Mouse (Mus musculus) frontal cortex, adult 2 months (tissue): Measurements from ENCODE around the gene Gm20388. TPM values are rescaled to one million over a fixed set of nuclear protein-coding genes. Genes with fewer than 3 reads are reported as not detected.

Source experiments
- DNase-seq, 2 experiments: peaks; one replicate each; pipeline ENCODE4 v3.0.0; 2022; ENCODE audit warnings: low spot score in 1 of 2; ENCODE audit errors: extremely low spot score in 1 of 2
- polyA plus RNA-seq: library from polyadenylated mRNA; depleted of rRNA; stranded (reverse); fragments of >200 nt; gene quantifications from 2 replicates; pipeline ENCODE4 v1.2.3, GENCODE M21; 2012

Gene Gm20388
- polyA plus RNA-seq, 1 experiment = 22.2 TPM

- DNase-seq = peak; percentile 74 to 81
Measured at GRCm38 (mm10) chr8:119952747-119953146, 42.1 kb downstream of the Gm20388 start.

GRCm38 (mm10) chr8:119955333-119955732 is 44.7 kb downstream of the Gm20388 start:
- peak in 1 of 2 experiments; percentile 20 for DNase-seq

- DNase-seq = no peak
Measured at GRCm38 (mm10) chr8:119958076-119958475, 47.4 kb downstream of the Gm20388 start.

GRCm38 (mm10) chr8:119960531-119961104 is 50.0 kb downstream of the Gm20388 start:
- peak; percentile 40 to 81 for DNase-seq

GRCm38 (mm10) chr8:119964859-119965258 is 54.2 kb downstream of the Gm20388 start:
- no peak for DNase-seq

GRCm38 (mm10) chr8:119967435-119967834 is 56.8 kb downstream of the Gm20388 start:
- DNase-seq = no peak

GRCm38 (mm10) chr8:119970169-119970568 is 59.5 kb downstream of the Gm20388 start:
- peak in 1 of 2 experiments; percentile 62 for DNase-seq

GRCm38 (mm10) chr8:119972558-119972957 is 61.9 kb downstream of the Gm20388 start:
- DNase-seq = no peak

GRCm38 (mm10) chr8:119978770-119979381 is 68.2 kb downstream of the Gm20388 start:
- DNase-seq = no peak

- no peak for DNase-seq
Measured at GRCm38 (mm10) chr8:119981253-119981652, 70.6 kb downstream of the Gm20388 start.

- no peak for DNase-seq
Measured at GRCm38 (mm10) chr8:119984085-119984484, 73.4 kb downstream of the Gm20388 start.

- DNase-seq = no peak
Measured at GRCm38 (mm10) chr8:119986174-119986573, 75.5 kb downstream of the Gm20388 start.

- no peak for DNase-seq
Measured at GRCm38 (mm10) chr8:119988087-119988486, 77.4 kb downstream of the Gm20388 start.

GRCm38 (mm10) chr8:119992249-119992648 is 81.6 kb downstream of the Gm20388 start, which contains the start of gene Crispld2:
TSS of gene Crispld2 (plus strand) at chr8:119992438.
- DNase-seq = peak; percentile 11 to 59

GRCm38 (mm10) chr8:119994114-119994513 is 83.5 kb downstream of the Gm20388 start:
- no peak for DNase-seq

- no peak for DNase-seq
Measured at GRCm38 (mm10) chr8:119994556-119994955, 83.9 kb downstream of the Gm20388 start.

GRCm38 (mm10) chr8:119997266-119997665 is 86.6 kb downstream of the Gm20388 start:
- no peak for DNase-seq

GRCm38 (mm10) chr8:120000461-120000860 is 89.8 kb downstream of the Gm20388 start:
- no peak for DNase-seq

- no peak for DNase-seq
Measured at GRCm38 (mm10) chr8:120001712-120002111, 91.1 kb downstream of the Gm20388 start.

- no peak for DNase-seq
Measured at GRCm38 (mm10) chr8:120002348-120002747, 91.7 kb downstream of the Gm20388 start.

GRCm38 (mm10) chr8:120004154-120004702 is 93.6 kb downstream of the Gm20388 start:
- no peak for DNase-seq
